Comparison of ENCODE assay signal across 28 mouse cellular contexts in the genomic region with DNA sequence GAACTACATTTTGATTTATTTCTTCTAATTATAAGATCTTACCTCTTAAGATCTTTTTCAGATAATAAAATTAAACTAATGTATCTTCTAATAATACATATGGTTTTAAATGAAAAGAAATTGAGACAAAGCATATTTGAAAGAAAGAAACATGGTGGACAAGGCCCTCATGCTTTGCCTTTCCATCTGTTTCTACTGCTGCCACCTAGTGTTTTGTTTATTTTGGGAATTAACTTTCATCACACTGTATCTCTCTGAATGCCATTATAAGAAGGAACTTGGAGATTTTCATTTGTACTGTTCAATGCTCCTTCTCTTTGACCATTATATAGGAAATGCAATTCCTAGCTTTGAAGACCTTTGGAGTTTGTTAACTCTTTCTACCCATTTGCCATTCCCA. TPM values are rescaled to one million over a fixed set of nuclear protein-coding genes. Genes with fewer than 3 reads are reported as not detected.
"Had no signal": no experiment of that assay in that cellular context is flagged by ENCODE, and none has a peak within 500 bp of the region (broad histone marks: within the 10 kb centered on the region; RNA-seq: fewer than 3 reads in every experiment).

No protein-coding gene starts in this region.

- H3K27me3 ChIP-seq: limb, embryonic 12.5 days; limb, embryonic 15.5 days; liver, embryonic 13.5 days; midbrain, embryonic 13.5 days; neural tube, embryonic 13.5 days; stomach, embryonic 15.5 days had no signal

- H3K4me1 ChIP-seq: limb, embryonic 12.5 days; limb, embryonic 15.5 days; liver, embryonic 13.5 days; megakaryocyte, embryonic 14.5 days; midbrain, embryonic 13.5 days; neural tube, embryonic 13.5 days; stomach, embryonic 15.5 days had no signal

- H3K9ac ChIP-seq: limb, embryonic 12.5 days; limb, embryonic 15.5 days; liver, embryonic 13.5 days; lung, embryonic 14.5 days; midbrain, embryonic 13.5 days; neural tube, embryonic 13.5 days; stomach, embryonic 15.5 days had no signal

- DNase-seq: kidney, adult 18-20 months; kidney, postnatal 14 days; left cerebral cortex, postnatal 4 days; liver, embryonic 13.5 days; lung, embryonic 14.5 days; retina, postnatal 1 day; right cerebral cortex, postnatal 25 days; spleen, adult 18-20 months; thymus, postnatal 25 days had no signal

- ATAC-seq: intestine, embryonic 16.5 days; lung, postnatal 0 days; midbrain, embryonic 13.5 days; midbrain, embryonic 16.5 days had no signal

- H3K4me2 ChIP-seq: limb, embryonic 12.5 days; limb, embryonic 15.5 days; liver, embryonic 13.5 days; lung, embryonic 14.5 days; midbrain, embryonic 13.5 days; neural tube, embryonic 13.5 days; stomach, embryonic 15.5 days had no signal

- H3K9me3 ChIP-seq: limb, embryonic 12.5 days; limb, embryonic 15.5 days; liver, embryonic 13.5 days; midbrain, embryonic 10.5 days; midbrain, embryonic 13.5 days; neural tube, embryonic 13.5 days; stomach, embryonic 15.5 days had no signal

- H3K4me3 ChIP-seq: limb, embryonic 12.5 days; limb, embryonic 15.5 days; liver, embryonic 13.5 days; megakaryocyte, embryonic 14.5 days; midbrain, embryonic 10.5 days; midbrain, embryonic 13.5 days; myocyte; neural tube, embryonic 13.5 days; stomach, embryonic 15.5 days had no signal

- H3K36me3 ChIP-seq: limb, embryonic 12.5 days; limb, embryonic 15.5 days; liver, embryonic 13.5 days; midbrain, embryonic 10.5 days; midbrain, embryonic 13.5 days; neural tube, embryonic 13.5 days; stomach, embryonic 15.5 days had no signal

- H3K27ac ChIP-seq: limb, embryonic 12.5 days; limb, embryonic 15.5 days; liver, embryonic 13.5 days; midbrain, embryonic 10.5 days; midbrain, embryonic 13.5 days; neural tube, embryonic 13.5 days; stomach, embryonic 15.5 days had no signal

RNA-seq across cellular contexts. Expression of a gene that starts 59.5 kb away (rescaled TPM):
- total RNA-seq: layer of hippocampus, adult 8-10 months; layer of hippocampus, postnatal 14 days; left cerebral cortex, adult 8-10 months; left cerebral cortex, postnatal 14 days; left cerebral cortex, postnatal 4 days; monocyte, adult 5-6 weeks; neutrophil, adult 5-6 weeks had no signal
- polyA plus RNA-seq: kidney, embryonic 14.5 days; limb, embryonic 12.5 days; liver, embryonic 13.5 days; midbrain, embryonic 10.5 days; midbrain, embryonic 16.5 days; neural tube, embryonic 13.5 days; stomach, embryonic 15.5 days; thymus, postnatal 0 days had no signal
